Mouse (Mus musculus) heart, embryonic 16.5 days (tissue): ENCODE measurements around the gene Wdr49. TPM values are rescaled to one million over a fixed set of nuclear protein-coding genes. Genes with fewer than 3 reads are reported as not detected.

ENCODE experiments used
- ATAC-seq: fragments of 200-750 bp; cut with Nextera tagmentation; replicated peaks from 2 replicates; pipeline ENCODE4 v1.8.0; 2017; ENCODE audit warnings: moderate number of reproducible peaks; ENCODE audit not compliant: insufficient read depth, low FRiP score; ENCODE audit errors: extremely low read depth
- H3K27ac ChIP-seq: fragments of 300-500 bp; sonication (generic); 2 replicates; pipeline ENCODE4 v1.5.1; 2014; ENCODE audit warnings: mild to moderate bottlenecking, low read length, control low read depth, moderate library complexity
- H3K27me3 ChIP-seq: fragments of 300-500 bp; sonication (generic); 2 replicates; pipeline ENCODE4 v1.6.1; 2014; ENCODE audit warnings: low read length, mixed read lengths; ENCODE audit not compliant: control insufficient read depth, insufficient read depth
- H3K36me3 ChIP-seq: fragments of 300-500 bp; sonication (generic); 2 replicates; pipeline ENCODE4 v1.6.1; 2014; ENCODE audit not compliant: control insufficient read depth, insufficient read depth
- H3K4me1 ChIP-seq: fragments of 300-500 bp; sonication (generic); 2 replicates; pipeline ENCODE4 v1.6.1; 2014; ENCODE audit warnings: low read length, mixed read lengths; ENCODE audit not compliant: control insufficient read depth, insufficient read depth
- H3K4me2 ChIP-seq: fragments of 300-500 bp; sonication (generic); 2 replicates; pipeline ENCODE4 v1.6.1; 2014; ENCODE audit warnings: low read depth, mild to moderate bottlenecking, control low read depth, low read length
- H3K4me3 ChIP-seq: fragments of 300-500 bp; sonication (generic); 2 replicates; pipeline ENCODE4 v1.5.1; 2014; ENCODE audit warnings: mild to moderate bottlenecking, control low read depth, low read length
- H3K9ac ChIP-seq: fragments of 300-500 bp; sonication (generic); 2 replicates; pipeline ENCODE4 v1.6.1; 2014; ENCODE audit warnings: low read length, control low read depth
- H3K9me3 ChIP-seq: fragments of 300-500 bp; sonication (generic); replicated peaks from 2 replicates; pipeline ENCODE4 v1.6.1; 2016; ENCODE audit warnings: low read length; ENCODE audit not compliant: control insufficient read depth
- WGBS: fragments of 180-500 bp; shearing (Covaris S2); extraction: QIAGEN DNeasy Blood & Tissue Kit; methylation state at CpG from one replicate; pipeline ENCODE4 v1.1.7; 2014; 5-methylcytosine and 5-hydroxymethylcytosine counted together
- polyA plus RNA-seq: library from polyadenylated mRNA; unstranded; fragments of >200 nt; fragmentation: Nextera tagmentation; extraction: Ambion mirVana; gene quantifications from 2 replicates; pipeline ENCODE4 v1.2.1, GENCODE M21; 2015

Wdr49 gene
- polyA plus RNA-seq, 1 experiment from 2014 or later, result not detected

- no peak overlapping the region for H3K4me2 ChIP-seq
- no peak overlapping the region for H3K27ac ChIP-seq
- ATAC-seq, result no peak
- no peak overlapping the region for H3K4me3 ChIP-seq
- H3K9me3 ChIP-seq, result no peaks in the 10 kb centered on the region
- H3K4me1 ChIP-seq, result no peaks in the 10 kb centered on the region
- no peak overlapping the region for H3K9ac ChIP-seq
- WGBS, result 78% methylated on average over 7 of the region's 7 CpGs
- no peaks in the 10 kb centered on the region for H3K36me3 ChIP-seq
- H3K27me3 ChIP-seq, result no peaks in the 10 kb centered on the region
These were observed 13.8 kb downstream of the Wdr49 start for GRCm38 (mm10) chr3:75468154-75468553.

DNA sequence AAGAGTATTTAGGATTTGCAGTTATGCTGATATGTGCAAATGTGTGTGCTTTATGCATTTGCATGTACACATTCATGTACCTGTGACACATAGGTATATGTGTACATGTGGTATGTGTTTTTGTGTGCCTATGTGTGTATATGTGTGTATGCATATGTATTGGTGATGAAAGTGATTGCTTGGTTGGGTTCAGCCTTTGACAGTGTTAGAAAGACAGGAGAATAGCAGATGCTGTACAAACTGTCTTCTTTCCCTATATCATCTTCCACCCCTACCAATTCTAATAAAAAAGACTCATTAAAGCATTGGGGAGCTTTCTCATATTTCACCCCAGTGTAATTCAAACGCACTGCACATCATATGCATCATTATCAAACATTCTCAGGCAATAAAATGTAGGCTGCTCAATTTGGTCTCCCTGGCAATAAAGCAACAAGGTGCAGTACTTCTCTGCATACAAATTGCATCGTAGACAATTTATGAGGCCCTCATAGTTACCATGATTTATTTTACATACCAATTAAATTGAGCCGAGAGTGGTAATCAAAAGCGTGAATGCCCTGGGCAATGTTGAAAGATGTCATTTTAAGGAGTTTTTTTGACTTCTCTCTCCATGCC, 51.3 kb downstream of the Wdr49 start:
- H3K4me1 ChIP-seq, result no peaks in the 10 kb centered on the region
- no peak overlapping the region for H3K4me3 ChIP-seq
- no peaks in the 10 kb centered on the region for H3K27me3 ChIP-seq
- WGBS, result 78% methylated on average over 4 of the region's 4 CpGs
- H3K9ac ChIP-seq, result no peak overlapping the region
- H3K4me2 ChIP-seq, result no peak overlapping the region
- no peak for ATAC-seq
- H3K27ac ChIP-seq, result no peak overlapping the region
- H3K36me3 ChIP-seq, result no peaks in the 10 kb centered on the region
- no peaks in the 10 kb centered on the region; the same call in 1 of the 2 replicates for H3K9me3 ChIP-seq

- H3K27ac ChIP-seq, result no peak overlapping the region
- H3K4me1 ChIP-seq, result peaks cover 6% of the 10 kb centered on the region; the same call in 1 of the 2 replicates
- 90% methylated on average over 4 of the region's 4 CpGs for WGBS
- H3K9me3 ChIP-seq, result no peaks in the 10 kb centered on the region
- H3K36me3 ChIP-seq, result no peaks in the 10 kb centered on the region
- no peak for ATAC-seq
- H3K4me3 ChIP-seq, result no peak overlapping the region
- H3K9ac ChIP-seq, result no peak overlapping the region
- no peaks in the 10 kb centered on the region for H3K27me3 ChIP-seq
- no peak overlapping the region for H3K4me2 ChIP-seq
These were observed 86.0 kb downstream of the Wdr49 start for GRCm38 (mm10) chr3:75395918-75396317.

DNA sequence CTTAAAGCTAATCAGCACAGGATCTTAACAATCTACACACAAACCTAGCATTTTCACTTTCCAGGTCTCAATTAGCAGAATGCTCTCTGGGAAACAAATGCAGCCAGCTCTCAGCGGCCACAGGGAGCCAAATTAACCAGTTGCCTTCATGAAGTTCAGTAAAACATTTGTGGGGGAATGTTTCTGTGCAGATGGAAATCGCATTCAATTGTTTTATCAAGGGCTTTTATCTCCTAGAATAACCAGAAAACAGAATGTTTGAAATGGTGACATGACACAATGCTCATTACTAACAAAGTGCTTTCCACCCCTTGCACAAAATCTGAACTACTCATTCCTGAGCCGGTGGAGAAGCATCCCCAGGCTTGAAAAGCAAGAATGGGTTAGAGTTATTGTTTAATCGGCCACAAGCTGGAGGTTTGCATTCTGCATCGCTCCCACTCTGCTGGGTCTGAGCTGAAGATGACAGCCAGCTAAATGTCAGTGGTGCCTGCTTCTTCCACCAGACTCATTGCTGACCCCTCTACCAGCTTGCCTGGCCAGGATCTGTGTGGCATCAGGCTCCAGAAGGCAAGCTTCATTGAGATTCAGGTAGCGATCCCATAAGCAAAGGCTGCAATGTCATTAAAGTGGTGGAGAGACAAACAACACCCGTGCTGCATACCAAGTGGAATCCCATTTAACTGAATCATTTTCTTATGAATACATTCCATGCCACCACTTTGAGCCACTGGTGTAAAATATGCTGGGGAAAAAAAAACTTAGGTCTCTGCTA, 86.6 kb downstream of the Wdr49 start:
- WGBS, result 58% methylated on average over 7 of the region's 7 CpGs
- no peak for ATAC-seq
- Histone ChIP-seq H3K9me3 (no peaks in the 10 kb centered on the region), H3K4me1 (peaks cover 6% of the 10 kb centered on the region; the same call in 1 of the 2 replicates), H3K9ac (no peak overlapping the region), H3K4me3 (no peak overlapping the region), H3K27me3 (no peaks in the 10 kb centered on the region), H3K27ac (no peak overlapping the region), H3K4me2 (peak overlapping the region; percentile 22; the same call in 1 of the 2 replicates), H3K36me3 (no peaks in the 10 kb centered on the region)

DNA sequence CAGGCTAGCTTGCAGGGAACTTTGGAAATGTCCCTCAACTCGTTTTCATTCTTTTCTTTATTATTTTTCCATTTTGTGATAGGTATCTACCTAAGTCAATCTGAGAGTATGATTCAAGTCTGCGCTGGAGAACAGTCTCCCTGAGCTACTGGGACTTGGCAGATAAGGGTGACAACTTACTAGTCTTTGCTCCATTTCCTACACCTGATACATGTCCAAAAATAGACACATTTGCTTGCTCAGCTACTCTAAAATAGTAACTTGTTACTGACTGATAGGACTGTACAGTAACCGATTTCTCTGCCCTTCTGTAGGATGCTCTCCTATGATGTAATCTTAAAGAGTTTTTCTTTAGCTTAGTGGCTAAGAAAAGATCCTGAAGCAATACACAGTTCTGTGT, 87.5 kb downstream of the Wdr49 start:
- Histone ChIP-seq H3K4me3 (no peak overlapping the region), H3K4me1 (peaks cover 6% of the 10 kb centered on the region; the same call in 1 of the 2 replicates), H3K27ac (no peak overlapping the region), H3K9ac (no peak overlapping the region), H3K36me3 (no peaks in the 10 kb centered on the region), H3K4me2 (peak overlapping the region; percentile 22), H3K9me3 (no peaks in the 10 kb centered on the region), H3K27me3 (no peaks in the 10 kb centered on the region)
- 27% methylated on average over 3 of the region's 3 CpGs for WGBS
- ATAC-seq, result 0 out of 2 replicates have a peak, but pooled peaks have one; percentile 45

DNA sequence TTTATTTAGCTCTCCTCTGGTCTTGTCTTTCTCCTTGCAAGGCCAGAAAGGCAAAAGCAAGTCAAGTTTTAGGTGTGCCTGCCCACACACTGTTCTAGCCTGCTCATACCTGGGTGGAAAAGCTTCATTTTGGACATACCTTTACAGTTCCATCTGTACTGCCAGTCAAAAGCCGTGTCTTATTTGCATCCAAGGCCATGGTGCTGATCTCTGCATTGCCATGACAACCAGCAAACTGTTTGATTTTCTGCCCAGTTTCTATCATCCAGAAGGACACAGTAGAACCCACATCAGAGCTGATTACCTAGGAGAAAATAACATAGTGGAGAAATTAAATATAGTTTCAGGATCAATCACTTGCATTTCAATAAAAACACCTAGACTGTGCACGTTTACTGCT, 100.2 kb downstream of the Wdr49 start:
- Histone ChIP-seq H3K9me3 (no peaks in the 10 kb centered on the region), H3K4me3 (no peak overlapping the region), H3K36me3 (no peaks in the 10 kb centered on the region), H3K9ac (no peak overlapping the region), H3K27ac (no peak overlapping the region), H3K27me3 (no peaks in the 10 kb centered on the region), H3K4me1 (0 out of 2 replicates have a peak, but pooled peaks cover 3% of the 10 kb centered on the region), H3K4me2 (no peak overlapping the region)
- 71% methylated on average over 2 of the region's 2 CpGs for WGBS
- ATAC-seq, result no peak

DNA sequence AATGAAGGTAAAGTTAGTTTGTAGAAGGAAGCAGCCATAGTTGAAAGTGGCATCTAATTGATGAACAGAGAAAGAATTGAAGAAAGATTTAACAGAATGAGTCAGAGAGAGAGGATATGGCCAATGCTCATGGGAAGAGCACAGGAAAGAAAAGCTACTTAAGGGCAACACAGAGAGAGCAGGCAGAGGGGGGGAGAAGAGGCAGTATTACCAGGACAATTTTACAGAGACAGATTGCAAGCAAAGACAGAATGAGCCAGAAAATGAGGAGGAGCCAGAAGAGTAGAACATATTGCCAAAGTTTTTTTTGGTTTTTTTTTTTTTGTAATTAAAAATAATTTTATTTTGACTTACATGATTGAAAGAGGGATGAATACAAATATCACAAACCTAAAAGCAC, 128.0 kb downstream of the Wdr49 start:
- Histone ChIP-seq H3K27me3 (no peaks in the 10 kb centered on the region), H3K36me3 (no peaks in the 10 kb centered on the region), H3K9ac (no peak overlapping the region), H3K9me3 (no peaks in the 10 kb centered on the region), H3K4me1 (no peaks in the 10 kb centered on the region), H3K4me3 (no peak overlapping the region), H3K4me2 (no peak overlapping the region), H3K27ac (no peak overlapping the region)
- no peak for ATAC-seq

DNA sequence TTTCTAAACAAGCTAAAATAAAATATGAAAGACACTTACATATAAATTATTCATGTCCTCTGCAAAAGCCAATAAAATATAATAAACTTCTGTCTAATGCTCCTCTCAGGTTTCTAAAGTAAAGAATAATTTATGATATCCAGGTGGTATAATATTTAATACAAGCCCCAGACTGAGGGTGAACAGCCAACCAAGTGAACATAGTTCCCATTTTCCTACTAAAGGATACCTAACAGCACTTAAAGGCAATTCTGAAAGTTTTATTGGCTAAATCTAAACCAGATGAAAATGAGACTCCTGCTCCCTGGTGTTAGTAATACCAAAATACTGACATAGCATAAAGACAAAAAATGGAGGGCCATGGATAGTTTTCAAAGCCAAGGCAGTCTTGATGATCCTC, 144.8 kb downstream of the Wdr49 start:
- H3K9ac ChIP-seq, result no peak overlapping the region
- H3K36me3 ChIP-seq, result no peaks in the 10 kb centered on the region
- no peak overlapping the region for H3K4me2 ChIP-seq
- H3K4me1 ChIP-seq, result no peaks in the 10 kb centered on the region
- no peaks in the 10 kb centered on the region for H3K27me3 ChIP-seq
- H3K4me3 ChIP-seq, result no peak overlapping the region
- H3K27ac ChIP-seq, result no peak overlapping the region
- no peak for ATAC-seq
- H3K9me3 ChIP-seq, result no peaks in the 10 kb centered on the region

DNA sequence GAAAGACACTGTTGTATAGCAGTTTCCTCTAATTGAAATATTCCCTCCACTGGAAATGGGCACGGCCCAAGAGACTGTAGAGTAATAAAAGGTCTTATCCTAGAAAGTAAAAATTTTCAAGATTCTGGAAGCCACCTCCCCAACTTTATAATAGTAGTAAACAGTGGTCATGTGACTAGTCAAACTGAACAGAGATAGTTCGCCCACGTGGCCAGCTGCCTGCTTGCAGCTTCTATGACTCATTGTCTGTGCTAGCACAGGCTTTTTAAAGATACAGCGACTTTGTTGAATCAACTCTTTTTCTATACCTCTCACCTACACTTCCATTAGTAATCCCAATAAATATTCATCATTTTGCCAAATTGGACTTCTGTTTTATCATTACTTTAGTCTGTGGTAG, 161.0 kb downstream of the Wdr49 start:
- H3K27me3 ChIP-seq, result no peaks in the 10 kb centered on the region
- ATAC-seq, result no peak
- H3K27ac ChIP-seq, result no peak overlapping the region
- H3K4me1 ChIP-seq, result no peaks in the 10 kb centered on the region
- no peaks in the 10 kb centered on the region for H3K36me3 ChIP-seq
- H3K9me3 ChIP-seq, result no peaks in the 10 kb centered on the region
- H3K4me2 ChIP-seq, result no peak overlapping the region
- 63% methylated on average over 4 of the region's 4 CpGs for WGBS
- no peak overlapping the region for H3K4me3 ChIP-seq
- no peak overlapping the region for H3K9ac ChIP-seq
